Mouse (Mus musculus) neural tube, embryonic 11.5 days (tissue): ENCODE measurements around the gene Taok3. TPM values are rescaled to one million over a fixed set of nuclear protein-coding genes. Genes with fewer than 3 reads are reported as not detected.

Experiments used
- ATAC-seq: fragments of 200-750 bp; cut with Nextera tagmentation; 2 replicates; pipeline ENCODE4 v1.8.0; 2017; ENCODE audit warnings: moderate number of reproducible peaks, mild to moderate bottlenecking, moderate TSS enrichment, moderate library complexity; ENCODE audit not compliant: insufficient read depth, low FRiP score, low TSS enrichment
- DNase-seq: peaks from one replicate; pipeline ENCODE4 v3.0.0-alpha.2; 2015; ENCODE audit warnings: low spot score
- H3K27ac ChIP-seq: fragments of 300-500 bp; sonication (generic); 2 replicates; pipeline ENCODE4 v1.5.1; 2014; ENCODE audit warnings: low read depth, mild to moderate bottlenecking, low read length
- H3K27me3 ChIP-seq: fragments of 300-500 bp; sonication (generic); 2 replicates; pipeline ENCODE4 v1.6.1; 2014; ENCODE audit warnings: mild to moderate bottlenecking, low read length, mixed read lengths; ENCODE audit not compliant: control insufficient read depth, insufficient read depth
- H3K36me3 ChIP-seq: fragments of 300-500 bp; sonication (generic); 2 replicates; pipeline ENCODE4 v1.6.1; 2014; ENCODE audit warnings: mild to moderate bottlenecking, low read length, moderate library complexity, mixed read lengths; ENCODE audit not compliant: control insufficient read depth, insufficient read depth
- H3K4me1 ChIP-seq: fragments of 300-500 bp; sonication (generic); 2 replicates; pipeline ENCODE4 v1.6.1; 2014; ENCODE audit warnings: low read length, mixed read lengths; ENCODE audit not compliant: control insufficient read depth, insufficient read depth
- H3K4me2 ChIP-seq: fragments of 300-500 bp; sonication (generic); 2 replicates; pipeline ENCODE4 v1.6.1; 2014; ENCODE audit warnings: low read depth, mild to moderate bottlenecking, moderate library complexity
- H3K4me3 ChIP-seq: fragments of 300-500 bp; sonication (generic); 2 replicates; pipeline ENCODE4 v1.5.1; 2014; ENCODE audit warnings: low read depth, low read length
- H3K9ac ChIP-seq: fragments of 300-500 bp; sonication (generic); 2 replicates; pipeline ENCODE4 v1.6.1; 2014; ENCODE audit warnings: mild to moderate bottlenecking, low read length
- H3K9me3 ChIP-seq: fragments of 300-500 bp; sonication (generic); 2 replicates; pipeline ENCODE4 v1.6.1; 2016; ENCODE audit warnings: low read length; ENCODE audit not compliant: control insufficient read depth
- WGBS: fragments of 180-500 bp; shearing (Covaris S2); extraction: QIAGEN DNeasy Blood & Tissue Kit; methylation state at CpG from one replicate; pipeline ENCODE4 v1.1.7; 2014; 5-methylcytosine and 5-hydroxymethylcytosine counted together
- polyA plus RNA-seq: library from polyadenylated mRNA; unstranded; fragments of >200 nt; fragmentation: Nextera tagmentation; extraction: Ambion mirVana; gene quantifications from 2 replicates; pipeline ENCODE4 v1.2.1, GENCODE M21; 2014

The Taok3 gene
- polyA plus RNA-seq, 1 experiment from 2014 or later: 20.3 TPM

DNA sequence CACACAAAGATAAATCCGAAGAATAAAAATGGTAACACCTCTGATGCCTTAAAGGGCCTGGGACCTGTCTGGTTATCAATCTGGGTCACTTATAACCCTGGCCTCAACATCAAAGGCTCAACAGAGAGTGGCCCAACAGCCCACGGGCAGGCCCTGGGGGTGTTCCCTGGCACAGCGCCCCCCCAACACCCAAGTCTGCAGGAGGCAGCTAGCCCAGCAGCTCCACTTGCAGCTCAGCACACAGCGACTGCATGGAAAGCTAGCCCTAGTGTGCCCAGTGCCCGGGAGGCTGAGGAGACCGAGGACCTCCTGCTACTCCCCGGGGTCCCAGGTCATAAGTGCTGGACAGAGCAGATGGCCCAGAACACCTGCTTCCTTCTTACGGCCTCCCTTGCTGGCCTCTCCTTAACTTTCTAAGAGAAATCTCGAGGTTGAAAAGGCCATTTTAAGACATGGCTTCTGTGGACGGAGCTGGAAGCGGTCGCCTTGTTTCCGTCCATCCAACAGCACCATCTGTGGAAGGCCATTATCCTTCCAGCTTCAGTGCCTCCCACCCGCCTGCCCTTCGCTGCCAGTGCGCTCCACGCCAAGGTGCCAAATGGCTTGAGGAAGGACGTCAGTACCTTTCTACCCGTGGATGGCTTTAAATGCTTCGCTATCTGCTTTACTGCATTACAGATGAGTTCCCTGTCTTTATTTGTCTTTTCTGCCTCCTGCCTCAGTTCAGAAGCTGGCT is 16.6 kb upstream of the Taok3 start:
- H3K27me3 ChIP-seq: no peaks in the 10 kb centered on the region
- peaks cover 2% of the 10 kb centered on the region for H3K36me3 ChIP-seq
- no peaks in the 10 kb centered on the region for H3K9me3 ChIP-seq
- H3K9ac ChIP-seq: no peak overlapping the region
- 92% methylated on average over 20 of the region's 20 CpGs for WGBS
- DNase-seq (no peak), ATAC-seq (no peak)
- no peak overlapping the region for H3K27ac ChIP-seq
- no peak overlapping the region for H3K4me2 ChIP-seq
- no peaks in the 10 kb centered on the region for H3K4me1 ChIP-seq
- H3K4me3 ChIP-seq: no peak overlapping the region

- Histone ChIP-seq H3K4me2 (no peak overlapping the region), H3K9ac (no peak overlapping the region), H3K27ac (no peak overlapping the region), H3K4me3 (no peak overlapping the region), H3K9me3 (no peaks in the 10 kb centered on the region), H3K27me3 (no peaks in the 10 kb centered on the region), H3K4me1 (no peaks in the 10 kb centered on the region), H3K36me3 (peaks cover 7% of the 10 kb centered on the region)
- no peak for DNase-seq
- no peak for ATAC-seq
- 95% methylated on average over 12 of the region's 12 CpGs for WGBS
These were observed 15.6 kb upstream of the Taok3 start for GRCm38 (mm10) chr5:117104329-117104728.

DNA sequence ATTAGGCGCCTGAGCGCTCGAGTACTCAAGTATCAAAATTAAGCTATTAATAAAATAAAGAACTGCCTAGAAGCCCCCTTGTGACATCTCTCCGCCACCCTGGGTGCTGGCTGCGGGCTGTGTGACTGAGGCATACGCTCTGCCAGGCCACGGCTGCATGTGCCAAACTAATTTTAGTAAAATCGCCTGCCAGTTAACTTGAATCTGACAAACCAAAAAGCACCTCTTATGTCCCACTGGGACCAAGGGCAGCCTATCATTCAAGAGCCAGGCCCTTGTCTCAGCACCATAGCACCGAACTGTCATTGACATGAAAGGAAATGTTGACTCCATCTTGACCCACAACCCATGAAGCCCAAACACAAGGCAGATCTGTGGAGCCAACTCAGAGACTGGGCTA is 14.2 kb upstream of the Taok3 start:
- no peak overlapping the region for H3K4me2 ChIP-seq
- no peaks in the 10 kb centered on the region for H3K4me1 ChIP-seq
- H3K36me3 ChIP-seq: peaks cover 8% of the 10 kb centered on the region
- WGBS: 85% methylated on average over 9 of the region's 9 CpGs
- no peak overlapping the region for H3K4me3 ChIP-seq
- DNase-seq: no peak
- H3K27ac ChIP-seq: no peak overlapping the region
- H3K9ac ChIP-seq: no peak overlapping the region
- H3K27me3 ChIP-seq: no peaks in the 10 kb centered on the region
- no peak for ATAC-seq
- no peaks in the 10 kb centered on the region for H3K9me3 ChIP-seq

DNA sequence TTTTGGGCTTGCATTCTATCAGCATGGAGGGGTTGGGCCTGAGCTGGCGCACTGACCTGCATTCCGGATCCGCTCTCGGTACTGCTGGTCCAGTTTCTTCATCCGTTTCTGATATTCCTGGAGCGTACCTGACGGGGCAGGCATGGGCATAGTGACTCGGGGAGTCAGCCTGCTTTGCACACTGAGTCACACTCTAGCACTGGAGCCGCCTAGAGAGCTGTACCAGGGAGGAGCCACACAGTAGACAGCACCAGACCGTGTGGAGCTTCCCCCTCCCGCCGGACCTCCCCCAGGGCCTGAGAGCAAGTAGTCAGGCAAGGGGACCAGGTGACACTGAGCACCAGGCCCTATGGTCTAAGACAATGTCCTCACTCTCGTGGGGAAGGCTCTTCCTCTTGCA is 11.6 kb upstream of the Taok3 start:
- H3K36me3 ChIP-seq: peaks cover 18% of the 10 kb centered on the region
- no peak overlapping the region for H3K27ac ChIP-seq
- ATAC-seq (no peak), DNase-seq (no peak)
- no peak overlapping the region for H3K9ac ChIP-seq
- no peak overlapping the region for H3K4me2 ChIP-seq
- no peak overlapping the region for H3K4me3 ChIP-seq
- H3K4me1 ChIP-seq: no peaks in the 10 kb centered on the region
- WGBS: 96% methylated on average over 13 of the region's 13 CpGs
- H3K9me3 ChIP-seq: no peaks in the 10 kb centered on the region
- no peaks in the 10 kb centered on the region for H3K27me3 ChIP-seq

- DNase-seq: no peak
- Histone ChIP-seq H3K9me3 (no peaks in the 10 kb centered on the region), H3K27me3 (no peaks in the 10 kb centered on the region), H3K27ac (no peak overlapping the region), H3K36me3 (peaks cover 18% of the 10 kb centered on the region), H3K9ac (no peak overlapping the region), H3K4me2 (no peak overlapping the region), H3K4me1 (no peaks in the 10 kb centered on the region), H3K4me3 (no peak overlapping the region)
- WGBS: 96% methylated on average over 13 of the region's 13 CpGs
- ATAC-seq: no peak
These were observed 11.2 kb upstream of the Taok3 start for GRCm38 (mm10) chr5:117108731-117109130.

DNA sequence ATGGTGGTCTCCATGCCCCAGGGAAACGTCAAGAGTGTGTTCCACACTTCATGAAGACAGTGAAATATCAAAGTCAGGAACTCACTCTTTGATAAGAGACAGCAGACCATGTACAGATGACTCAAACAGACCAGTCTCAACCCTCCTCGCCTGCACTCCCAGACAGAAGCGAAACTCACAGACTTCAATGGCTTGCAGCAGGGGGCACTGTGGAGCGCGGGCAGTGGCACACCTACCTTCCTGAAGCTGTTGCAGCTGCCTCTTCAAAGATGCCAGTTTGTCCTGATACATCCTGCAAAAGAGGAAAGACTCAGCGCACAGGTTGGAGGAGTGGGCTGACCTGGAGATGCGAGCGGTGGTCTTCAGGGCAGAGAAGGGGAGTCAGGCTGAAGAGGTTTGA is 10.4 kb upstream of the Taok3 start:
- H3K27ac ChIP-seq: no peak overlapping the region
- no peak overlapping the region for H3K4me3 ChIP-seq
- WGBS: 92% methylated on average over 8 of the region's 8 CpGs
- no peaks in the 10 kb centered on the region for H3K9me3 ChIP-seq
- no peak overlapping the region for H3K9ac ChIP-seq
- no peak for ATAC-seq
- no peaks in the 10 kb centered on the region for H3K4me1 ChIP-seq
- H3K36me3 ChIP-seq: peaks cover 18% of the 10 kb centered on the region
- H3K4me2 ChIP-seq: no peak overlapping the region
- DNase-seq: no peak
- no peaks in the 10 kb centered on the region for H3K27me3 ChIP-seq

DNA sequence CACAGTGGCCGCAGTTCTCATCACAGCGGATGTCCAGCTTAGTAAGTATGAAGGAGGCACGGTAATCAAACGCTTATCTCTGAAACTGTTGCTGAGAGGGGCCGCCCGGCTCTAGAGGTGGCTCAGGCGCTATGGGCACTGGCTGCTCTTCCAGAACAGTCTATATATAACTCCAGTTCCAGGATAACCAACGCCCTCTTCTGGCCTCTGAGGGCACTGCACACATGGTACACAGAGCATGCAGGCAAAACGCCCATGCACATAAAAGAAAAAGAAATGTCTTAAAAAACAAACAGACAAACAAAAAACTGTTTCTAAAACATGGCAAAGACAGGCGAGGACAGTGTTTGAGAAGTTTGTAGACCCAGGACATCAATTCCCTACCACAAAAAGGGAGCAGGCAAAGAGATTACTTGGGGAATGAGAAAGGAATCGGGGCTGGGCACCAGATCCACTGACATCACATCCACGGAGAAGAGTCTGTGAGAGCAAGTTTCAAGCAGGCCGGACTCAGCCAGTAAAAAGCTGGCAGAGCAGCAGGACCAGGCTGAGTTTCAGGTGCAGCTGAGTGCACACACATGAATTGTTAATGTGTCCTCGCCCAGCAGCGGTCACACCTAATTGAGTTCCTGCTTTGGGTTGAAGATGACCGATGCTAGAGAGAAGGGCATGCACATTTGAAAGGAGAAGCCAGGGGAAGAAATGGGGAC is 8.7 kb upstream of the Taok3 start:
- DNase-seq (no peak), ATAC-seq (no peak)
- H3K36me3 ChIP-seq: peaks cover 16% of the 10 kb centered on the region
- no peaks in the 10 kb centered on the region for H3K4me1 ChIP-seq
- no peak overlapping the region for H3K4me3 ChIP-seq
- H3K27ac ChIP-seq: no peak overlapping the region
- no peaks in the 10 kb centered on the region for H3K27me3 ChIP-seq
- H3K4me2 ChIP-seq: no peak overlapping the region
- 92% methylated on average over 16 of the region's 16 CpGs for WGBS
- H3K9ac ChIP-seq: no peak overlapping the region
- no peaks in the 10 kb centered on the region for H3K9me3 ChIP-seq

DNA sequence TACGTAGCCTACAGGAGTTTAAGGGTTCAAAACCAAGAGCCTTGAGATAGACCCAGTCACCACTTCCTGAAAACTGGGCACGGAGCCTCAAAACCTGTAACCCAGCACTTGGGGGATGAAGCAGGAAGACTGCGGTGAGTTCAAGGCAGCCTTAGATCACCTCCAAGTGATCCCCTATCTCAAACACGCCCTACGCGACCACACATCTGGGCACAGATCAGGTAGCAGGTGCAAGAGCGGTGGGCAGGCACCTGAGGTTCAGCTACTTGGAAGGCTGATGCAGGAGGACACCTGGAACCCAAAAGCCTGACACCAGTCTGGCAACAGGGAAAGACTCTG is 8.2 kb upstream of the Taok3 start:
- no peak for DNase-seq
- Histone ChIP-seq H3K4me3 (no peak overlapping the region), H3K36me3 (peaks cover 16% of the 10 kb centered on the region), H3K9me3 (no peaks in the 10 kb centered on the region), H3K9ac (no peak overlapping the region), H3K4me1 (no peaks in the 10 kb centered on the region), H3K4me2 (no peak overlapping the region), H3K27me3 (no peaks in the 10 kb centered on the region), H3K27ac (no peak overlapping the region)
- no peak for ATAC-seq
- WGBS: 98% methylated on average over 7 of the region's 7 CpGs

DNA sequence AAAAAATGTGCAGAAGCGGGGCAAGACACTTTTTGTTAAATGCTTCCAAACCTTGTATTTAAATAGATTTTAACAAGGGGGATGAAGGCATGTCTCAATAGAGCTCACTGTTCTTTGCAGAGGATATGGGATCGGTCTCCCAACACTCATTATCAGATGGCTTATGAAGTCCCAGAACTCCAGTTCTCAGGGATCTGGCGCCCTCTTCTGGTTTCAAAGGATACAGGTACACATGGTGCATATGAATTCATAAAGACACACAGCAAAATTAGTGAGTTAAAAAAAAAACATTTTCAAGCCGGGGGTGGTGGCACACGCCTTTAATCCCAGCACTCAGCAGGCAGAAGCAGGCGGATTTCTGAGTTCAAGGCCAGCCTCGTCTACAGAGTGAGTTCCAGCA is 6.6 kb upstream of the Taok3 start:
- ATAC-seq: no peak
- H3K9ac ChIP-seq: no peak overlapping the region
- H3K27ac ChIP-seq: no peak overlapping the region
- H3K27me3 ChIP-seq: no peaks in the 10 kb centered on the region
- 94% methylated on average over 7 of the region's 7 CpGs for WGBS
- no peak overlapping the region for H3K4me3 ChIP-seq
- H3K4me2 ChIP-seq: no peak overlapping the region
- no peaks in the 10 kb centered on the region for H3K9me3 ChIP-seq
- no peak for DNase-seq
- H3K4me1 ChIP-seq: no peaks in the 10 kb centered on the region
- H3K36me3 ChIP-seq: peaks cover 16% of the 10 kb centered on the region
